Mouse (Mus musculus) intestine, postnatal 0 days (tissue): ENCODE results near the gene Nfasc. TPM values are rescaled to one million over a fixed set of nuclear protein-coding genes. Genes with fewer than 3 reads are reported as not detected.

ENCODE experiments used
- ATAC-seq: fragments of 200-750 bp; cut with Nextera tagmentation; 2 replicates; pipeline ENCODE4 v1.8.0; 2017; ENCODE audit warnings: mild to moderate bottlenecking, moderate TSS enrichment, moderate library complexity
- H3K27ac ChIP-seq: fragments of 300-500 bp; sonication (generic); 2 replicates; pipeline ENCODE4 v1.5.1; 2014; ENCODE audit warnings: mild to moderate bottlenecking, low read depth, low read length, moderate library complexity
- H3K27me3 ChIP-seq: fragments of 300-500 bp; sonication (generic); replicated peaks from 2 replicates; pipeline ENCODE4 v1.6.1; 2014; ENCODE audit warnings: low read length, mixed read lengths; ENCODE audit not compliant: control insufficient read depth, insufficient read depth
- H3K36me3 ChIP-seq: fragments of 300-500 bp; sonication (generic); 2 replicates; pipeline ENCODE4 v1.6.1; 2014; ENCODE audit warnings: mild to moderate bottlenecking, moderate library complexity; ENCODE audit not compliant: control insufficient read depth, insufficient read depth
- H3K4me1 ChIP-seq: fragments of 300-500 bp; sonication (generic); replicated peaks from 2 replicates; pipeline ENCODE4 v1.6.1; 2014; ENCODE audit warnings: antibody characterized with exemption, low read length, mixed read lengths; ENCODE audit not compliant: control insufficient read depth, insufficient read depth
- H3K4me2 ChIP-seq: fragments of 300-500 bp; sonication (generic); replicated peaks from 2 replicates; pipeline ENCODE4 v1.6.1; 2014; ENCODE audit warnings: low read depth, mild to moderate bottlenecking, moderate library complexity
- H3K4me3 ChIP-seq: fragments of 300-500 bp; sonication (generic); 2 replicates; pipeline ENCODE4 v1.5.1; 2014; ENCODE audit warnings: low read depth, low read length
- H3K9ac ChIP-seq: fragments of 300-500 bp; sonication (generic); 2 replicates; pipeline ENCODE4 v1.6.1; 2014; ENCODE audit warnings: mild to moderate bottlenecking, low read depth, low read length
- H3K9me3 ChIP-seq: fragments of 300-500 bp; sonication (generic); 2 replicates; pipeline ENCODE4 v1.6.1; 2016; ENCODE audit warnings: mixed run types; ENCODE audit not compliant: control insufficient read depth
- CTCF ChIP-seq: sonication (generic); IDR thresholded peaks from 2 replicates; pipeline ENCODE4 v1.5.1; 2016; ENCODE audit warnings: low read depth, mild to moderate bottlenecking, control low read depth, antibody characterized with exemption, moderate library complexity
- WGBS: fragments of 180-500 bp; shearing (Covaris S2); extraction: QIAGEN DNeasy Blood & Tissue Kit; methylation state at CpG from one replicate; pipeline ENCODE4 v1.1.7; 2014; 5-methylcytosine and 5-hydroxymethylcytosine counted together
- polyA plus RNA-seq: library from polyadenylated mRNA; unstranded; fragments of >200 nt; fragmentation: Nextera tagmentation; extraction: Ambion mirVana; gene quantifications from 2 replicates; pipeline ENCODE4 v1.2.1, GENCODE M21; 2015

Nfasc gene
- polyA plus RNA-seq, 1 experiment from 2014 or later = 0.83 TPM

DNA sequence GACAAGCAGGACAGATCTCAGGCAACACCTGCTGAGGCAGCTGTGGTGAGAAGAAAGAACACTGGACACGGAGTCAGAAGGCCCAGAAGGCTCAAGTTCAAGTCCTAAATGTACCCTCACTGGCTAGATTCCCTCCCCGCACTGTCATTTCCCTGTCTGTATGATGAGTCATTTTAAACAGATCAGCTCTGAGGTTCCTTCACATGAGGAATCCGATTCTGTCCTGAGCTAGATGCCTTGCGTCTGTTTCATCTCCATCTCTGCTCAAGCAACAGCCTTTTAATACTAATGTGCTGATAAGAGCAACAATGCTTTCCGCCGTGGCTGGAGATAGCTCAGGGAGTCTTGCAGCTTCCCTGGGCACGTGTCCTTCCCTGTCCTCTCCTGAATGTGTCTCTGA lies 175.8 kb downstream of the Nfasc start:
- H3K4me3 ChIP-seq = no peak overlapping the region
- no peaks in the 10 kb centered on the region for H3K36me3 ChIP-seq
- no peaks in the 10 kb centered on the region for H3K9me3 ChIP-seq
- H3K4me2 ChIP-seq = no peak overlapping the region
- no peak overlapping the region for H3K9ac ChIP-seq
- H3K27ac ChIP-seq = no peak overlapping the region
- WGBS = 51% methylated on average over 7 of the region's 7 CpGs
- no peaks in the 10 kb centered on the region for H3K4me1 ChIP-seq
- no peaks in the 10 kb centered on the region for H3K27me3 ChIP-seq
- ATAC-seq = no peak
- no peak for TF ChIP-seq CTCF

DNA sequence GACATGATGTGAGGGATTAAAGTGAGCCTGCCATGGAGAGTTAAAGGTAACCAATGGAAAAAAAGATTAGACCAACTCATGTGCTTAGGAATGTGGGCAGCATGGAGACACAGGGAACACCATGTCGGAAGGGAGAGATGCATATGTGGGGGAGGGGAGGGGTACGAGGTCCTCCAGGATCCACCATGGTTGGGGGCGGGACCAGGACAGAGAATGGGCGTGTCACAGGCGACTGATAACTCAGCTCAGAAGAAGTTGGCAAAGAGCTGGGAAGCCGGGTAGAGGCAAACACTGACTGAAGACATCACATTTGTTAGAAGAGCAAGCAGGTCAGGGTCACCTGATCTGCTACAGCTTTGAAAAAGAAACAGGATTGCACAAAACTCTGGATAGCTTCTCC lies 176.7 kb downstream of the Nfasc start:
- WGBS = 19% methylated on average over 6 of the region's 6 CpGs
- H3K4me1 ChIP-seq = no peaks in the 10 kb centered on the region
- H3K9ac ChIP-seq = no peak overlapping the region
- no peak overlapping the region for H3K4me3 ChIP-seq
- no peak overlapping the region for H3K27ac ChIP-seq
- no peaks in the 10 kb centered on the region for H3K27me3 ChIP-seq
- no peaks in the 10 kb centered on the region for H3K9me3 ChIP-seq
- no peak for TF ChIP-seq CTCF
- ATAC-seq = no peak
- no peaks in the 10 kb centered on the region for H3K36me3 ChIP-seq
- no peak overlapping the region for H3K4me2 ChIP-seq

DNA sequence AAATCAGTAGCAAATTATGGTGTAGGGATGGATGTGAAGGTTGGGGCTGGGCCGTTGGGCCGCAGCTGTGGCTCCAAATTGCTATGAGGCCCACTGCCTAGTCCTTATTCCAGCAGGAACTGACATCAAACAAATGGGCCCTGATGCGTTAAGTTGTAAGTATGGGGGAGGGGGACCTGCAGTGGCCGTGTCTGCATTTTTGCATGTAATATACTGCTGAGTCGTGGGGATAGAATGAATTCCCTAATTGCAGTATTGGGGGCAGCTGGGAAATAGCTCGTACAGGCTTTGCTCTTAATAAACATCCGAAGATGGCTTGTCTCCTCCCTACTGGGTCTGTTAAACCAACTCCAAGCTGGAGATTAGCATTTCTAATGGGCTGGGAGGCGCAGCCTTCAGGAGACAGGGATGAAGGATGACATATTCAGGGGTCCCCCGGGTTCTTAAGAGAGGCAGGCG lies 179.2 kb downstream of the Nfasc start:
- H3K9me3 ChIP-seq = no peaks in the 10 kb centered on the region
- no peaks in the 10 kb centered on the region for H3K36me3 ChIP-seq
- H3K4me1 ChIP-seq = peaks cover 8% of the 10 kb centered on the region; the same call in 1 of the 2 replicates
- H3K27me3 ChIP-seq = no peaks in the 10 kb centered on the region
- H3K4me3 ChIP-seq = no peak overlapping the region
- no peak for TF ChIP-seq CTCF
- no peak overlapping the region for H3K4me2 ChIP-seq
- no peak overlapping the region for H3K27ac ChIP-seq
- no peak for ATAC-seq
- 44% methylated on average over 10 of the region's 10 CpGs for WGBS
- H3K9ac ChIP-seq = no peak overlapping the region

DNA sequence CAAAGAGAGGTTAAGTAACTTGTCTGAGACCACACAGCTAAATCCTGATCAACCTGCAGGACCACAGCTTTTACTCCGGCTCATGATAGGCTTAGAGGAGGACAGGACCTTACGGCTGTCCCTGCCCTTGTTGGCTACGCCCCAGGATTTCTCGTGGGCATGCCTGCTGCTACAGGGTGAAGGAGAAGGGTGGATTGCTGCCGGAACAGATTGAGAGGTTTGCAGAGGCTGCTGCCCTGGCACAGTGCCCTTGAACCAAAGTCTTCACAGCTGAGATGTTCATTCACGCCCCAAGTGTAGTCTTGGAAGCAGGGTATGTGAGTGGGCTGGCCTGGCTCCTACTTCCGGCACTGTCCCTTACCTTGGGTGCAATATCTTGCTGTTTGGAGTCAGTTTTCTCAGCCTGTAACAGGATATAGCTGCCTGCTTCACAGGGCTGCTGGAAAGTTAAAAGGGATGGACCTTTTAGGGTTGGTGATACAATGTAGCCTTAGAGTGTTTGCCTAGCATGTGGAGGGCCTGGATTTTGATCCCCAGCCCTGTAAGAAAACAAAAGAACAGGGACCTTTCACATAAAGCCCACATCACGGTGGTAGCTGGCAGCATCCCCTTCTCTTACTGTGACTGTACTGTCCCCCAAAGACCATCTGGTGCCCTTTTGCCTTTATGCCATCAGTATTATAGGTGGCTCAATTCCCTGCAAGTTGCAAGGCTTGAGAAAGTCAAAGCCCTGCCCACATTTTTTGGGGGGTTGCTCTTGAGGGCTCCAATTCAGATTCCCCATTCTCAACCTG lies 180.5 kb downstream of the Nfasc start:
- 66% methylated on average over 8 of the region's 8 CpGs for WGBS
- Histone ChIP-seq H3K36me3 (no peaks in the 10 kb centered on the region), H3K4me3 (no peak overlapping the region), H3K4me1 (peaks cover 8% of the 10 kb centered on the region; the same call in 1 of the 2 replicates), H3K4me2 (no peak overlapping the region), H3K9me3 (no peaks in the 10 kb centered on the region), H3K9ac (no peak overlapping the region), H3K27me3 (no peaks in the 10 kb centered on the region), H3K27ac (no peak overlapping the region)
- no peak for TF ChIP-seq CTCF
- ATAC-seq = no peak

DNA sequence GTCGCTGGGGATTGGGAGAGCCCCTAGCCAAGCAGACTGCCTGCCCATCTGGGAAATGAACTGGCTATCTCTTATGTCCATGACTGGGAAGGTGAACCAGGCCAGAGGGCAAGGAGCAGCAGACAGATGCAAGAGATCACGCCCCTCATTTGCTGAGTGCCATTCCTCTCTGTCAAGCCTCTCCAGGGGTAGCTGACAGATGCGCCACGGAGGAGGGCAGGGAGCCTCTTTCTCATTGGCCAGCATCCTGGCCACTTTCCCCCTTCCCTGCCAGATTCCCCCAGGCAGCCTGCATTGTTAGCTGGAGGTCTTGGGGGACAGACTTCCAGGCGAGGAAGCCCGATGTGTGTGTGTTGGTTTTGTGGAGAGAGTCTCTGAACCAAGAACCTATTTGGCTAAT lies 182.6 kb downstream of the Nfasc start:
- H3K27ac ChIP-seq = no peak overlapping the region
- H3K4me2 ChIP-seq = no peak overlapping the region
- H3K36me3 ChIP-seq = no peaks in the 10 kb centered on the region
- 43% methylated on average over 6 of the region's 6 CpGs for WGBS
- no peaks in the 10 kb centered on the region for H3K27me3 ChIP-seq
- no peaks in the 10 kb centered on the region for H3K9me3 ChIP-seq
- ATAC-seq = no peak
- peaks cover 8% of the 10 kb centered on the region; the same call in 1 of the 2 replicates for H3K4me1 ChIP-seq
- no peak for TF ChIP-seq CTCF
- H3K9ac ChIP-seq = no peak overlapping the region
- H3K4me3 ChIP-seq = no peak overlapping the region

DNA sequence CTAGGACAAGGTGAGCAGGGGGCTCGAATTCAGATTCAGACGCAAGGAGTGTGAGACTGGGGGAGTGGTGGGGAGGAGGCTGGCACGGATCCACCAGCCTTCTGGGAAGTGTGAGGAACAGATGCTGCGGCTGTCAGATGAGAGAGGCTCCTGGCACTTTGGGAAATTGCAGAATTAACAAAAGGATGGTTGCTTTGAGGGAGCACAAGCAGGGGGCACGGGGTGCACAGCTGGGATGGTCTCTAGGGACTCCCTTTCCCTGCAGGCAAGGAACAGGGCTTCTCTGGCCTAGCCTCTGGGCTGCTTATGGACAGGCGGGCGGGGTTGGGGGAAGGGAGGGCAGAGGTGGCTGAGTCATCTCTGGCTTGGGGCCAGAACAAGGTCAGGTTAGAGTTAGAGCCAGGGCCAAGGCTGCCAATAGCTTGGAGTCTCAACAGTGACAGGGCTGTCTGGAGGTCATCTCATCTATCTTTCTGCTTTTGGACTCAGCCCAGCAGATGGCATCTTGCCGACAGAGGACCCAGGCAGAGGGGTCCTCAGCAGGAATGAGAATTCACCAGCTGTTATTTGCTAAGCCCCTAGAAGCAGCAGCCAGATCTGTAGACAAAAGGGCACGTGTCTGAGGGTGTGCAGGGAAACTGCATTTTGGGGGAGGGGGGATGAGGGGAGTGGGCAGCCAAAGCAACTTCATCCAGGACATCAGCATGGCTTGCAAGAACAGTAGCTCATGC lies 183.5 kb downstream of the Nfasc start:
- ATAC-seq = peak; percentile 51
- TF ChIP-seq CTCF = no peak
- WGBS = 29% methylated on average over 9 of the region's 9 CpGs

More for the DNA sequence above, 183.5 kb downstream of the Nfasc start:
- no peak overlapping the region for H3K9ac ChIP-seq
- no peak overlapping the region for H3K4me3 ChIP-seq
- no peak overlapping the region for H3K4me2 ChIP-seq
- no peaks in the 10 kb centered on the region for H3K36me3 ChIP-seq
- H3K9me3 ChIP-seq = no peaks in the 10 kb centered on the region
- peaks cover 8% of the 10 kb centered on the region; the same call in 1 of the 2 replicates for H3K4me1 ChIP-seq
- no peak overlapping the region for H3K27ac ChIP-seq
- H3K27me3 ChIP-seq = no peaks in the 10 kb centered on the region
